Mouse (Mus musculus) R1 (cell line): Measurements from ENCODE around the gene Psmb11.

ENCODE experiments used
- DNase-seq: peaks from one replicate; pipeline ENCODE4 v3.0.0-alpha.2; 2018; ENCODE audit warnings: low read depth, low spot score

Psmb11 gene

GRCm38 (mm10) chr14:54640946-54641304 is 19.7 kb downstream of the Psmb11 start, which contains the start of gene Gm17606:
Gm17606 (plus strand) TSS chr14:54640952.
- no peak for DNase-seq

GRCm38 (mm10) chr14:54641305-54641969 is 20.2 kb downstream of the Psmb11 start, which contains the start of gene Cdh24:
Cdh24 (minus strand) TSS chr14:54641364.
- peak; percentile 89 for DNase-seq

- no peak for DNase-seq
Measured at GRCm38 (mm10) chr14:54642224-54642944, 21.2 kb downstream of the Psmb11 start.

GRCm38 (mm10) chr14:54643011-54643410 is 21.8 kb downstream of the Psmb11 start:
- DNase-seq, result no peak

GRCm38 (mm10) chr14:54644294-54644693 is 23.1 kb downstream of the Psmb11 start:
- peak; percentile 39 for DNase-seq

GRCm38 (mm10) chr14:54646455-54646854 is 25.2 kb downstream of the Psmb11 start:
- DNase-seq, result no peak

- no peak for DNase-seq
Measured at GRCm38 (mm10) chr14:54646898-54647636, 25.8 kb downstream of the Psmb11 start.

GRCm38 (mm10) chr14:54647900-54648299 is 26.7 kb downstream of the Psmb11 start:
- no peak for DNase-seq

GRCm38 (mm10) chr14:54650621-54651454 is 29.6 kb downstream of the Psmb11 start:
- peak; percentile 96 for DNase-seq

GRCm38 (mm10) chr14:54651556-54651955 is 30.3 kb downstream of the Psmb11 start:
- peak; percentile 18 for DNase-seq

GRCm38 (mm10) chr14:54652787-54653186 is 31.6 kb downstream of the Psmb11 start:
- peak; percentile 33 for DNase-seq

- DNase-seq, result peak; percentile 93
Measured at GRCm38 (mm10) chr14:54653496-54653895, 32.3 kb downstream of the Psmb11 start.

- DNase-seq, result peak; percentile 66
Measured at GRCm38 (mm10) chr14:54660009-54660408, 38.8 kb downstream of the Psmb11 start.

GRCm38 (mm10) chr14:54664477-54665222 is 43.4 kb downstream of the Psmb11 start:
- no peak for DNase-seq

- peak; percentile 63 for DNase-seq
Measured at GRCm38 (mm10) chr14:54669381-54669780, 48.1 kb downstream of the Psmb11 start.

- DNase-seq, result no peak
Measured at GRCm38 (mm10) chr14:54674317-54674716, 53.1 kb downstream of the Psmb11 start.

GRCm38 (mm10) chr14:54676290-54676689 is 55.1 kb downstream of the Psmb11 start:
- DNase-seq, result no peak

GRCm38 (mm10) chr14:54678657-54679304 is 57.5 kb downstream of the Psmb11 start:
- DNase-seq, result peak; percentile 36
